Mouse (Mus musculus) lung, adult 10 weeks (tissue): ENCODE results near the gene Prrg4. TPM values are rescaled to one million over a fixed set of nuclear protein-coding genes. Genes with fewer than 3 reads are reported as not detected.

ENCODE experiments used
- polyA plus RNA-seq: library from polyadenylated mRNA; stranded (reverse); fragments of 350-450 nt; fragmentation: Illumina TruSeq; extraction: RNeasy Lipid Tissue Mini Kit (QIAGEN cat#74804); gene quantifications from one replicate; pipeline ENCODE4 v1.2.3, GENCODE M21; 2014; ENCODE audit warnings: low read depth, low replicate concordance; ENCODE audit not compliant: insufficient read depth

Prrg4 gene
- 0.43 TPM for polyA plus RNA-seq

GRCm38 (mm10) chr2:104849276-104849990 is at the start of gene Prrg4:
Prrg4 (minus strand) TSS chr2:104849876.

GRCm38 (mm10) chr2:104867282-104867855 is 17.7 kb upstream of the Prrg4 start, which contains the start of gene Ccdc73:
Ccdc73 (plus strand) TSS chr2:104867805.

GRCm38 (mm10) chr2:104816371-104816827 is 33.3 kb downstream of the Prrg4 start, which contains the start of gene Qser1:
Qser1 (minus strand) TSS chr2:104816760.

Other genes with a start within 250 kb of the Prrg4 start
- 3.8 TPM for gene Tcp11l1, start 137.7 kb downstream of the Prrg4 start, polyA plus RNA-seq
- not detected for gene Pin1rt1, start 133.5 kb downstream of the Prrg4 start, polyA plus RNA-seq
- gene Depdc7, start 107.0 kb downstream of the Prrg4 start, polyA plus RNA-seq, result 1.7 TPM
- gene Qser1, start 33.1 kb downstream of the Prrg4 start, polyA plus RNA-seq, result 3.4 TPM
- 9.3 TPM for gene Ccdc73, start 17.9 kb upstream of the Prrg4 start, polyA plus RNA-seq
- 135 TPM for gene Eif3m, start 167.2 kb upstream of the Prrg4 start, polyA plus RNA-seq
- not detected for gene Gm11060, start 242.1 kb upstream of the Prrg4 start, polyA plus RNA-seq